Mouse (Mus musculus): ENCODE measurements at regions not wholly inside any gene's neighbourhood (a gene's known extent, or its start where the extent isn't known, plus 50 kb on each side); places are given as distances from the start of the nearest gene placed in this dataset.

DNA sequence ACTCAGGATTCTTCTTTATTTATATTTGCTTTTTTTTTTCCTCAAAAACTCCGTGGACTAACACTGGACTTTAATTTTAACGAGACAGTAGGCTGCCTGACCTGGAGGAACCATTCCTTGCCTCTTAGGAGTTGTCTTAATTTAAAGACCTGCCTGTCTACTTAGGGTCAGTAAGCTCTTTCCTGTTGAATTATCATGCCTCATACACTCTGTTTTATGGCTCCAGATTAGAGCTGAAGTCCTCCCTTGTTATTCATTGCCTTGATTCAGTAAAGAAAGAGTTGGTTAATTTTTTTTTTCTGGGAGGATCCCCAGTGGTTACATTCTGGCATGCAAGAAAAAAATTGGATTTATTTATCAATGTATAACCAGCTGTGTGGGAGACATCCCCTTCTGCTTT is 187.3 kb upstream of the Cdh6 start:
- WGBS: 61% methylated on average over 2 of the region's 2 CpGs

DNA sequence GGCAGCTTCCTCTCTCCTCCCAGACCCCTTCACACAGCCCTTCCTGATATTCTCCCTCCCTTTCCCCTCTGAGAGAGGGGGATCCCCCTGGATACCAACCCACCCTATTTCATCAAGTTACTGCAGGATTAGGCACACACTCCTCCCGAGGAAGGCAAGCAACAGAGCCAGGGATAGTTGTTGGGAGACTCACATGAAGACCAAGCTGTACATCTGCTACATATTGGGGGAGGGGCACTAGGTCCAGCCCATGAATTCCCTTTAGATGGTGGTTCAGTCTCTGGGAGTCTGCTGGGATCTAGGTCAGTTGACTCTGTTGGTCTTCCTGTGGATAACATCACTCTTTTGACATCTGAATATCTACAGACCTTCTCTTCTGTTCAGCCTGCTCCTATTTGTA is 185.6 kb upstream of the Cdh6 start:
- no peaks in the 10 kb centered on the region for H3K9me3 ChIP-seq
- no peak for DNase-seq (ENCODE audit: low spot score)
- WGBS: 57% methylated on average over 1 of the region's 1 CpGs

More for the DNA sequence above, 187.3 kb upstream of the Cdh6 start:
- Histone ChIP-seq H3K4me1 (no peaks in the 10 kb centered on the region), H3K36me3 (replicated peaks) (no peaks in the 10 kb centered on the region), H3K4me3 (no peak overlapping the region), H3K9me3 (no peaks in the 10 kb centered on the region), H3K27me3 (replicated peaks; ENCODE audit: low read depth, poor library complexity, severe bottlenecking) (no peaks in the 10 kb centered on the region), H3K27ac (replicated peaks) (no peak overlapping the region)
- no peak for DNase-seq (ENCODE audit: low spot score)

DNA sequence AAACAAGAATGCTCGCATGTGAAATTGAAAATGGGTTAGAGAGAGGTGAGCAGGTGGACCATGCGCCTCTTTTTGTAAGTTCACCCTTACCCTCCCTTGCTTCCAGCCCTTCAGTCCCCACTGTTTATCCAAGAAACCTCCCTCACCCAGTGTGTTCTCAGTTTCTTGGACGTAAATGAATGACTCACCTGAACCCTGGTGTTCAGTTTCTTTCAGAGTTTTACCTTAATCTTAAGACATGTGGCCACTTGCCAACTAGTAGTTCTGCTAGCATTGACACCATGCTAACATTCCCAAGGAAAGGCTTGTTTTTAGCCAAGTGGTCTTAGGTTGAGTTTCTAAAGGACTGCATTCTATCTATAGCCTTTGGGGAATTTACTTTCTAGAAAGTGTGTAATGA is 176.8 kb upstream of the Cdh6 start:
- Histone ChIP-seq H3K9me3 (no peaks in the 10 kb centered on the region), H3K4me3 (no peak overlapping the region), H3K36me3 (replicated peaks) (no peaks in the 10 kb centered on the region), H3K27me3 (replicated peaks; ENCODE audit: low read depth, poor library complexity, severe bottlenecking) (no peaks in the 10 kb centered on the region), H3K4me1 (no peaks in the 10 kb centered on the region), H3K27ac (replicated peaks) (no peak overlapping the region)
- WGBS: 87% methylated on average over 3 of the region's 3 CpGs
- DNase-seq (ENCODE audit: low spot score): no peak

More for the DNA sequence above, 185.6 kb upstream of the Cdh6 start:
- Histone ChIP-seq H3K36me3 (replicated peaks) (no peaks in the 10 kb centered on the region), H3K4me3 (no peak overlapping the region), H3K4me1 (no peaks in the 10 kb centered on the region), H3K27me3 (replicated peaks; ENCODE audit: low read depth, poor library complexity, severe bottlenecking) (no peaks in the 10 kb centered on the region), H3K27ac (replicated peaks) (no peak overlapping the region)

DNA sequence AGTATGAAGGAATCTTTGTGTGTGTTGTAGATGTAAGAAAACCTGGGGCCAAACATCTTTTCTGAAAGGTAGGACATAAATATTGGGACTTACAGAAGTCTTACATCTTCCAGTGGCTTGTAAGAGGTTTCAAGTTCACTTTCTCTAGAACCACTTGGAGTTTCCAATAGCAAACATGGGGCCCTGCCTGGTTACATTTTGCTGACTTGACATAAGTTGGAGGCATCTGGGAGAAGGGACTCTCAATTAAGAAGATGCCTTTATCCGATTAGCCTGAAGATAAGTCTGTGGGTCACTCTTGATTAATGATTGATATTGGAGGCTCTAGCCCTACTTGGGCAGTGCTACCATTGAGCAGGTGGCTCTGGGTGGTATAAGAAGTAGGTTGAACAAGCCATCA is 162.9 kb upstream of the Cdh6 start:
- WGBS: 93% methylated on average over 1 of the region's 1 CpGs
- Histone ChIP-seq H3K4me3 (no peak overlapping the region), H3K4me1 (no peaks in the 10 kb centered on the region), H3K27me3 (replicated peaks; ENCODE audit: low read depth, poor library complexity, severe bottlenecking) (no peaks in the 10 kb centered on the region), H3K27ac (replicated peaks) (no peak overlapping the region), H3K36me3 (replicated peaks) (no peaks in the 10 kb centered on the region), H3K9me3 (no peaks in the 10 kb centered on the region)
- DNase-seq (ENCODE audit: low spot score): no peak

DNA sequence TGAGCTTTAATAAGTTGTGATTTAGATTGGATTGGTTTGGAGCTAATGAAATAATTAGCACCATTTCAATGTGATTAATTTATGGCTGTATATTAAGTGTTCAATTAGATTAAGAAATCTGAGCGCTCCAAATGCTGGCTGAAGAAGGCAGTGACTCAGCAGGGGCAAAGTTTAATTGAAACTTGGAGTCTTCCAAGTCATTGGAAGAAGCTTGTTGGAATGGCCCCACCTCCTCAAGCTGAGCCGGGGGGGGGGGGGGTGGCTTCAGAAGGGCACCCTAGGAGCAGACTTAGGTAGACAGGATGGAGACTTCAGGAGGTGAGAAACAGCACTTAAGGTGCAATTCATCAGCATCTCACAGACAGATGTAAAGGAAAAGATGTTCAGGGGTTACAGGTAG is 151.0 kb upstream of the Cdh6 start:
- no peak for DNase-seq (ENCODE audit: low spot score)
- H3K9me3 ChIP-seq: no peaks in the 10 kb centered on the region
- H3K4me3 ChIP-seq: no peak overlapping the region
- WGBS: 54% methylated on average over 2 of the region's 2 CpGs
- H3K27ac ChIP-seq (replicated peaks): no peak overlapping the region
- peaks cover 9% of the 10 kb centered on the region; the same call in 1 of the 2 replicates for H3K4me1 ChIP-seq
- H3K36me3 ChIP-seq (replicated peaks): no peaks in the 10 kb centered on the region
- no peaks in the 10 kb centered on the region for H3K27me3 ChIP-seq (replicated peaks; ENCODE audit: low read depth, poor library complexity, severe bottlenecking)

DNA sequence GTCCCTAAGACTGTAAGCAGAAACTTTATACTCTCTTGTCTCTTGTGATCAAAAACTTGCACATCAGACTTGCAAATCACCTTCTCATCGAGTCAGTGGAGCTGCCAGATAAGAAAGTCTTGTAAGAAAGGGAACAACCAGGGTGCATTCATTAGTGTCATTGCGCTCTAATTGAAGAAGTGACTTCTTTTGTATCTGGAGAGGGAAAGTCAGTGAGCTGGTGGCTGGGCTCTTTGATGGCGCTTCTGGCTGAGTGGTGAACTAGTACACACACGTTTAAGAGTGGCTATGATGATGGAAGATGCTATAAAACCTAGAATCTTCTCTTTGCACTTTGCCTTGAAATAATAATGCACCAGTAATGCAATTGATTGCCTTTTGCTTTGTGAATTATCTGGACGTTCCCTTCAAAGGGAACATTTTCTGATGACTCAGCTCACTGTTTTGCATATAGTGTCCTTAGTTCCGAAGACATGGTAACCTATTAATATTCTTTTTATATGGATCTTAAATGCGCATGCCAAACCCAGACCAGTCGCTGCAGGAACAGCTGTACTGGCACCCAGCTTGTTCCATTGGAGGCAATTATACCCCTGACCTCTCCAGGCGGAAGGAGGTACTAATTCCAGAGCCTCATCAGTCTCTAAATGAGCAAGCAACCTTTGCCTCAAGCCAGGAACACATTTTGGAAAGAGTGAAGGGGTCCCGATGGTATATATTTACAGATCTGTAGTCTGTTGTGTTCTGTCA is 147.3 kb upstream of the Cdh6 start:
- Histone ChIP-seq H3K4me3 (no peak overlapping the region), H3K27ac (replicated peaks) (no peak overlapping the region), H3K4me1 (peaks cover 9% of the 10 kb centered on the region; the same call in 1 of the 2 replicates), H3K9me3 (no peaks in the 10 kb centered on the region), H3K27me3 (replicated peaks; ENCODE audit: low read depth, poor library complexity, severe bottlenecking) (no peaks in the 10 kb centered on the region), H3K36me3 (replicated peaks) (no peaks in the 10 kb centered on the region)
- DNase-seq (ENCODE audit: low spot score): no peak
- 58% methylated on average over 10 of the region's 10 CpGs for WGBS

DNA sequence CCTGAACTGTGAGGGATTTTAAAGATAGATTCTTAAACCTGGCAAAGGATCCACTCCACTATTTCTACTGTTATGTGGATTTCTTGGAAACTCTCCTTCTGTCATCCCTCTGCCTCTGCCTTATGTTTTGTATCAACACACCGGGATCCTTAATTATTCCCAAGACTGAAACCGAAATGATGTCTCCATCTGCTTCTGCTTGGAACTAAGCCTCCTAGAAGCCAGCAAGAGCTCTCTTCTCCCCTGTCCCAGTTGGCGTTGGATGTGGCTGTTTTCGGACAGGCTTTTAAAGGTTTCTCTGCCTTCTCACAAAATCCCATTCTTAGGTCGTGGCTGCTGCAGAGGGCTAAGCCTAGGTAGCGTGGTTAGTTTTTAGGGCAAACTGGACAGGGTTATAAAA is 131.1 kb upstream of the Cdh6 start:
- no peaks in the 10 kb centered on the region for H3K9me3 ChIP-seq
- no peaks in the 10 kb centered on the region for H3K4me1 ChIP-seq
- no peaks in the 10 kb centered on the region for H3K36me3 ChIP-seq (replicated peaks)
- no peak overlapping the region for H3K4me3 ChIP-seq
- 88% methylated on average over 6 of the region's 6 CpGs for WGBS
- H3K27me3 ChIP-seq (replicated peaks; ENCODE audit: low read depth, poor library complexity, severe bottlenecking): no peaks in the 10 kb centered on the region
- no peak for DNase-seq (ENCODE audit: low spot score)
- H3K27ac ChIP-seq (replicated peaks): no peak overlapping the region

DNA sequence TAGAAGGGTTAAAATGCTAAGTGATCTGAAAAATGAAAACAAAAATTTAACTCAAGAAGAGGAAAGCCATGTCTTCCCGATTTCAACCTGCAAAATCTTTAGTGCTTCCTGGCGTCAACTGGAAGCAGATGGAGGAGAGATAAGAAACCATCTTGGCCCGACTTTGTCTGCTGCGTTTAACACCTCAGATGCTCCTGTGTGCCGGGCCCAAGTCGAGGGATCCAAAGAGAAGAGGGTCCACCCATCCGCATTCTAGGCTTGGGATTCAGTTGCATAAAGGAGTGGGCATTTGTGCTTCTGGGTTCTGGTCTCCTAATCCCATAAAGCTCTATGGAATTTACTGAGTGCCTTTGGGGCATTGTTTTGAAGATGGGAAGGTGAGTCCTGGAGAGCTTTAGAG is 130.0 kb upstream of the Cdh6 start:
- no peaks in the 10 kb centered on the region for H3K4me1 ChIP-seq
- H3K27me3 ChIP-seq (replicated peaks; ENCODE audit: low read depth, poor library complexity, severe bottlenecking): no peaks in the 10 kb centered on the region
- 82% methylated on average over 7 of the region's 7 CpGs for WGBS
- H3K4me3 ChIP-seq: no peak overlapping the region
- H3K27ac ChIP-seq (replicated peaks): no peak overlapping the region
- H3K9me3 ChIP-seq: no peaks in the 10 kb centered on the region
- DNase-seq (ENCODE audit: low spot score): no peak
- no peaks in the 10 kb centered on the region for H3K36me3 ChIP-seq (replicated peaks)

DNA sequence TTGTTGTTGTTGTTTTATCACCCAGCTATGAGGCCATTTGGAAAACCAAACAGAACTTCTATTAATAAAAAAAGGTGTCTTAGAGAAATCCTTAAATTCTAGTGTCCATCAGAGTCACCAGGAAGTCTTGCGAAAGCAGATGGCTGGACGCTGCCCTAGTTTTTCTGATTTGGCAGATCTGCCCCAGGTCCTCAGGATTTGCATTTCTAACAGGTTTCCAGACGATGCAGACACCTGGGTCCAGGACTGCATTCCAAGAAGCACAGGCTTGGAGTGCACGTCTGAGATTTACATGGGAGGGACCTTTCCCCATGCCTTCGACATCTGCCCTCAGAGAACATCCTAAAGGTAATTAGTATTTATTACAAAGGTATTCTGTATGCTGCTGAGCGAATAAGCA is 129.2 kb upstream of the Cdh6 start:
- WGBS: 77% methylated on average over 6 of the region's 6 CpGs
- Histone ChIP-seq H3K4me3 (no peak overlapping the region), H3K9me3 (no peaks in the 10 kb centered on the region), H3K36me3 (replicated peaks) (no peaks in the 10 kb centered on the region), H3K27ac (replicated peaks) (no peak overlapping the region), H3K27me3 (replicated peaks; ENCODE audit: low read depth, poor library complexity, severe bottlenecking) (no peaks in the 10 kb centered on the region), H3K4me1 (no peaks in the 10 kb centered on the region)
- DNase-seq (ENCODE audit: low spot score): no peak

DNA sequence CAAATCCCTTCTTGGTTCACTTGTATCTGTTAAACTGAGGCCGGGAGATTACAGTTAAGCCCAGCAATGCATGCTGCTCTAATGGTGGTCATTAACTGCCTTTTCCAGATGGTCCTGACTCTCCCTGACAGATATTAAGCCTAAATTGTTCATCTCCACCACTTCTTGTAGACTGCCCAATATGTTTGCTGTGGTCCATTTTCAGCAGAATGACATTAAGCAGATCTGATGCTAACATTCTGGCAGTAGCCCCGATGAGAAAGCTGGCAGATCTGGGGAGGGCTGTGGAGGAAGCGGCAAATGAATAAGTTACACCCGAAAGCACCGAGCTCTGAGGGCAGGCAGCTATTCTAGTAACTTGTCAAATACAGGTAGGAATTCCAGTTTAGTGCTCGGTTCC is 123.5 kb upstream of the Cdh6 start:
- H3K4me3 ChIP-seq: no peak overlapping the region
- H3K27me3 ChIP-seq (replicated peaks; ENCODE audit: low read depth, poor library complexity, severe bottlenecking): no peaks in the 10 kb centered on the region
- no peaks in the 10 kb centered on the region for H3K36me3 ChIP-seq (replicated peaks)
- H3K9me3 ChIP-seq: no peaks in the 10 kb centered on the region
- 73% methylated on average over 6 of the region's 6 CpGs for WGBS
- peaks cover 8% of the 10 kb centered on the region for H3K4me1 ChIP-seq
- no peak overlapping the region for H3K27ac ChIP-seq (replicated peaks)
- no peak for DNase-seq (ENCODE audit: low spot score)

DNA sequence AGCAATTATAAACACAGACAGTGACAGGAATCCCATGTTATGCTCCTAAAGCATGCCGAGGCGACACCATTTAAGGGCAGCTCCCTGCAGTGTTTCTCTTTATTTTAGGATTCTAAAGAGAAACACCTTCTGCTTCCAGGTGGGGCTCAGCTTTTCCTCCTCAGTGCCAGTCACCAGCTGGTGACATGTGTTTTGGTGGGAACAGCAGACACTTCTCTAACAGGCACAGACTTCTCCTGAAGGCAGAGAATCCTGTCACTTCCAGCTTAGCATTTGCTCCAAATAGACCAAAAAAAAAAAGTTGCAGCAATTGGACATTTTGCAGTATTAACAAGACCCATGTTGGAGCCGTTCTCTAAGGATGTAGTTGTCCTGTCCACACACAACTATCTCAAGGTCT is 115.6 kb upstream of the Cdh6 start:
- H3K4me1 ChIP-seq: peaks cover 19% of the 10 kb centered on the region
- no peak overlapping the region for H3K4me3 ChIP-seq
- H3K36me3 ChIP-seq (replicated peaks): no peaks in the 10 kb centered on the region
- no peaks in the 10 kb centered on the region for H3K9me3 ChIP-seq
- no peak overlapping the region for H3K27ac ChIP-seq (replicated peaks)
- WGBS: 77% methylated on average over 3 of the region's 3 CpGs
- DNase-seq (ENCODE audit: low spot score): no peak
- H3K27me3 ChIP-seq (replicated peaks; ENCODE audit: low read depth, poor library complexity, severe bottlenecking): no peaks in the 10 kb centered on the region

DNA sequence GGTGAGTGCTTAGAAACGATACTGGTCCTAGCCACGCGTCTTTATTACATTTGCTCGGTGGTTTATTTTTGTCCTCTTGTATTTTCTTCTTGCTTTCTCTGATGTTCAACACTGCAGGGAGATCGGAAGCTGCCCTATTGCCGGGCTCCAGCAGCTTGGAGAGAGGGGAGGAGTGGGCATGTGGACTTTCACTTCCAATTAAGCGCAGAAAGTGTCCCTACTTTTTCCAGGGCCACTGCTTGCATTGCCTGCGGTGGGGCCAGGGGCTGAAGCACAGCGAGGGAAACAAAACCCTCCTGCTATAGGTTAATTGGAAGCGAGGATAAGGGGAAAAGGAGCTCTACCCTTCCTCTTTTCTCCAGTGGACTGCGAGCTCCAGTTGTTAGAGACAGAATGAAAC is 114.4 kb upstream of the Cdh6 start:
- Histone ChIP-seq H3K36me3 (replicated peaks) (no peaks in the 10 kb centered on the region), H3K4me1 (peaks cover 19% of the 10 kb centered on the region), H3K9me3 (no peaks in the 10 kb centered on the region), H3K4me3 (no peak overlapping the region), H3K27ac (replicated peaks) (peak overlapping the region; percentile 8; the same call in 1 of the 2 replicates), H3K27me3 (replicated peaks; ENCODE audit: low read depth, poor library complexity, severe bottlenecking) (no peaks in the 10 kb centered on the region)
- peak; percentile 40 for DNase-seq (ENCODE audit: low spot score)
- WGBS: 45% methylated on average over 11 of the region's 11 CpGs

DNA sequence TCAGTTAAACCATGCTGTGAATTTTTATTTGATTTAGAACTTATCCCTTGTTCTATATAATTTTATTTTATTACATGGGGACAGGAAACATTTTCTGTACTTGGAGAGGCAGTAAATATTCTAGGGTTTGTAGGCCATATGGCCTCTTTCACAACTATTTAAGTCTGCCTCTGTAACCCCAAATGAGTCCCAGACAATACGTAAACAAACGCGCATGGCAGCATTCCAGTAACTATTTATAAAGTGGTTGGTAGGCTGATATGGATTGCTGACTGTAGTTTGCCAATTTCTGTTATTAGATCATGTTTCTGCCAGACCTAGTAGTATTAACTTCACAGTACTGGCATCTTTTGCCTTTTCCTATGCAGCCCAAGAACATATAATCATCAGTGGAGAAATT is 111.9 kb upstream of the Cdh6 start:
- 82% methylated on average over 3 of the region's 3 CpGs for WGBS
- DNase-seq (ENCODE audit: low spot score): no peak
- no peak overlapping the region for H3K27ac ChIP-seq (replicated peaks)

More for the DNA sequence above, 111.9 kb upstream of the Cdh6 start:
- no peaks in the 10 kb centered on the region for H3K9me3 ChIP-seq
- no peaks in the 10 kb centered on the region for H3K27me3 ChIP-seq (replicated peaks; ENCODE audit: low read depth, poor library complexity, severe bottlenecking)
- H3K4me3 ChIP-seq: no peak overlapping the region
- H3K4me1 ChIP-seq: peaks cover 19% of the 10 kb centered on the region
- no peaks in the 10 kb centered on the region for H3K36me3 ChIP-seq (replicated peaks)
